Mouse (Mus musculus) v-Abl transformed pro-B cells (cell line): ENCODE data around the gene Tomm20l.
"Not testable (repeated sequence)": the region's sequence is repeated elsewhere in the genome, so short reads cannot be mapped to it uniquely, and the experiment has no call there.

ENCODE experiments used
- in situ Hi-C, 2 experiments: fragments of 400-800 bp; cut with MboI; formaldehyde crosslinking; loops; one replicate each; pipeline ENCODE4 v1.15.1; 2025; ENCODE audit not compliant: unreplicated experiment in 2 of 2

The Tomm20l gene

GRCm38 (mm10) chr12:71111331-71111730 lies at the start of gene Tomm20l:
Tomm20l (plus strand) TSS chr12:71111428.
- in situ Hi-C loops = no loop called here

- in situ Hi-C loops = loop anchor here in 1 of 2 experiments (25.0 kb wide), 1 partner anchor 608 kb away; the partner anchor contains the start of gene Tmx1
Observed at GRCm38 (mm10) chr12:71069846-71070245, 41.4 kb upstream of the Tomm20l start.

- in situ Hi-C loops = loop anchor here in 1 of 2 experiments (25.0 kb wide), 1 partner anchor 610 kb away; the partner anchor contains the start of gene Tmx1
Observed at GRCm38 (mm10) chr12:71072048-71072447, 39.2 kb upstream of the Tomm20l start.

- in situ Hi-C loops = loop anchor here in 1 of 2 experiments (25.0 kb wide), 1 partner anchor 611 kb away; the partner anchor contains the start of gene Tmx1
Observed at GRCm38 (mm10) chr12:71073113-71073730, 38.0 kb upstream of the Tomm20l start.

- in situ Hi-C loops = no loop called here
Observed at GRCm38 (mm10) chr12:71086331-71086730, 24.9 kb upstream of the Tomm20l start.

- in situ Hi-C loops = not testable (repeated sequence)
Observed at GRCm38 (mm10) chr12:71104275-71104674, 7.0 kb upstream of the Tomm20l start.

- in situ Hi-C loops = no loop called here
Observed at GRCm38 (mm10) chr12:71107216-71107771, 3.9 kb upstream of the Tomm20l start.

GRCm38 (mm10) chr12:71113074-71113473 lies 1.8 kb downstream of the Tomm20l start:
- in situ Hi-C loops = no loop called here

GRCm38 (mm10) chr12:71113675-71114288 lies 2.6 kb downstream of the Tomm20l start:
- in situ Hi-C loops = no loop called here

- in situ Hi-C loops = no loop called here
Observed at GRCm38 (mm10) chr12:71116411-71116810, 5.2 kb downstream of the Tomm20l start.

GRCm38 (mm10) chr12:71122731-71123130 lies 11.5 kb downstream of the Tomm20l start:
- in situ Hi-C loops = no loop called here

GRCm38 (mm10) chr12:71123286-71123685 lies 12.1 kb downstream of the Tomm20l start:
- in situ Hi-C loops = no loop called here

GRCm38 (mm10) chr12:71135581-71135980 lies 24.4 kb downstream of the Tomm20l start:
- in situ Hi-C loops = loop anchor here in 1 of 2 experiments (10.0 to 25.0 kb wide), 3 partner anchors 1023 to 1989 kb away; partner anchors contain the start of genes Mnat1 and Nin

- in situ Hi-C loops = loop anchor here in 1 of 2 experiments (10.0 to 25.0 kb wide), 3 partner anchors 1024 to 1988 kb away; partner anchors contain the start of genes Mnat1 and Nin
Observed at GRCm38 (mm10) chr12:71136130-71136973, 25.1 kb downstream of the Tomm20l start, which contains the start of the genes Timm9 and 2700049A03Rik. Timm9 (minus strand) TSS chr12:71136684. 2700049A03Rik (plus strand) TSS chr12:71136848.

GRCm38 (mm10) chr12:71136974-71137491 lies 25.8 kb downstream of the Tomm20l start:
- in situ Hi-C loops = loop anchor here in 1 of 2 experiments (10.0 to 25.0 kb wide), 3 partner anchors 1025 to 1988 kb away; partner anchors contain the start of genes Mnat1 and Nin

GRCm38 (mm10) chr12:71137686-71138085 lies 26.5 kb downstream of the Tomm20l start:
- in situ Hi-C loops = loop anchor here in 1 of 2 experiments (10.0 to 25.0 kb wide), 3 partner anchors 1025 to 1987 kb away; partner anchors contain the start of genes Mnat1 and Nin

- in situ Hi-C loops = loop anchor here in 1 of 2 experiments (10.0 to 25.0 kb wide), 3 partner anchors 1027 to 1985 kb away; partner anchors contain the start of genes Mnat1 and Nin
Observed at GRCm38 (mm10) chr12:71139258-71139828, 28.1 kb downstream of the Tomm20l start.

GRCm38 (mm10) chr12:71141189-71141588 lies 30.0 kb downstream of the Tomm20l start:
- in situ Hi-C loops = loop anchor here in 1 of 2 experiments (5.0 to 25.0 kb wide), 3 partner anchors 174 to 1804 kb away; partner anchors contain the start of gene Nin

- in situ Hi-C loops = loop anchor here (5.0 to 25.0 kb wide), 3 partner anchors 35 to 1810 kb away; partner anchors contain the start of gene Nin (in 1 of the 2)
Observed at GRCm38 (mm10) chr12:71147641-71148040, 36.4 kb downstream of the Tomm20l start.
